Mouse (Mus musculus): ENCODE measurements at regions not wholly inside any gene's neighbourhood (a gene's known extent, or its start where the extent isn't known, plus 50 kb on each side); places are given as distances from the start of the nearest gene placed in this dataset.

- no peak for DNase-seq
Observed at GRCm38 (mm10) chr10:43634371-43635080, 56.4 kb downstream of the Cd24a start.

- DNase-seq, result no peak
Observed at GRCm38 (mm10) chr10:43641169-43641945, 63.3 kb downstream of the Cd24a start.

- DNase-seq, result no peak
Observed at GRCm38 (mm10) chr10:43646326-43646725, 68.2 kb downstream of the Cd24a start.

GRCm38 (mm10) chr10:43646965-43647364 lies 68.9 kb downstream of the Cd24a start:
- DNase-seq, result no peak

- DNase-seq, result no peak
Observed at GRCm38 (mm10) chr10:43648186-43648585, 70.1 kb downstream of the Cd24a start.

GRCm38 (mm10) chr10:43648815-43649447 lies 70.8 kb downstream of the Cd24a start:
- DNase-seq, result no peak

- no peak for DNase-seq
Observed at GRCm38 (mm10) chr10:43650449-43650848, 72.4 kb downstream of the Cd24a start.

- DNase-seq, result no peak
Observed at GRCm38 (mm10) chr10:43651505-43651904, 73.4 kb downstream of the Cd24a start.

- DNase-seq, result no peak
Observed at GRCm38 (mm10) chr10:43651915-43652314, 73.8 kb downstream of the Cd24a start.

- DNase-seq, result no peak
Observed at GRCm38 (mm10) chr10:43655082-43655671, 77.1 kb downstream of the Cd24a start.

- no peak for DNase-seq
Observed at GRCm38 (mm10) chr10:43655680-43656079, 77.6 kb downstream of the Cd24a start.

- no peak for DNase-seq
Observed at GRCm38 (mm10) chr10:43656207-43656606, 78.1 kb downstream of the Cd24a start.

GRCm38 (mm10) chr10:43657501-43658225 lies 79.6 kb downstream of the Cd24a start:
- no peak for DNase-seq

GRCm38 (mm10) chr10:43658226-43658593 lies 80.1 kb downstream of the Cd24a start:
- DNase-seq, result no peak

GRCm38 (mm10) chr10:43664844-43665243 lies 86.8 kb downstream of the Cd24a start:
- DNase-seq, result no peak

- no peak for DNase-seq
Observed at GRCm38 (mm10) chr10:43666262-43667085, 88.4 kb downstream of the Cd24a start.

- DNase-seq, result no peak
Observed at GRCm38 (mm10) chr10:43667086-43667690, 89.1 kb downstream of the Cd24a start.

GRCm38 (mm10) chr10:43667732-43668247 lies 89.7 kb downstream of the Cd24a start:
- DNase-seq, result no peak

GRCm38 (mm10) chr10:43669471-43669870 lies 91.4 kb downstream of the Cd24a start:
- no peak for DNase-seq

- DNase-seq, result no peak
Observed at GRCm38 (mm10) chr10:43670745-43671144, 92.7 kb downstream of the Cd24a start.

- DNase-seq, result no peak
Observed at GRCm38 (mm10) chr10:43671785-43672184, 93.7 kb downstream of the Cd24a start.

Data from gastrocnemius, postnatal 10 days (tissue).